Mouse (Mus musculus): Measurements from ENCODE around the gene A730071L15Rik.

Gene A730071L15Rik

DNA sequence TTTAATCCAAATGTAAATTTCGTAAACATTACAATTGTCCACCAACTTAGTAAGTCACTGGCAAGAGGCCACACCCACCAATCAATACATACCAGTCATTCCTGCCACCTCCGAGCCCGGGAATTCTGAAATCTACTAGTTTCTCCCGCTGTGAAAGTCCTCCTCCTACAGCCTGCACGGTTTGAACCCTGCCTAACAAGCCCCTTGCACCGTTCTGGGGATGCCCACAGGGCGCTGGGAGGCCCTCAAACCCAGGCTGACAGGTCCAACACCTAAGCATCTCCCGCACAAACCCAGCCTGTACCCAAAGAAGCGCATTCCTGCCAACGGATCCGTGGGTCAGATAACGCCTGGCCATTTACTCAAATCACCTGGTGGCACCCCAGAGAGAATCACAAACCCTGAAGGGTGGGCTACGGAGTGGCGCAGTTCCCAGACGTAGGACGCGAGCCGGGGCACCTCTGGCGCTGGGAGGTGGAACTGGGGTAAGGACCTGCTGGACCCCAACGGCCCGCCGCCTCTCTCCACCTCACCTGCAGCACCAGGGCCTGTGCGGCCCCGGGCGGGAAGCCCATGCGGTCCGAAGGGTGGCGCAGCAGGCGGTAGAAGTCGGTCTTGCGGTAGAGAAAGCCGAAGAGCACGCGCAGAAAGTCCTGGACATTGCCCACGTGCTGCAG lies at the start of gene A730071L15Rik:
A730071L15Rik (plus strand) TSS at position 620 of the 677 bp plus-strand sequence.
- no peak for DNase-seq

DNA sequence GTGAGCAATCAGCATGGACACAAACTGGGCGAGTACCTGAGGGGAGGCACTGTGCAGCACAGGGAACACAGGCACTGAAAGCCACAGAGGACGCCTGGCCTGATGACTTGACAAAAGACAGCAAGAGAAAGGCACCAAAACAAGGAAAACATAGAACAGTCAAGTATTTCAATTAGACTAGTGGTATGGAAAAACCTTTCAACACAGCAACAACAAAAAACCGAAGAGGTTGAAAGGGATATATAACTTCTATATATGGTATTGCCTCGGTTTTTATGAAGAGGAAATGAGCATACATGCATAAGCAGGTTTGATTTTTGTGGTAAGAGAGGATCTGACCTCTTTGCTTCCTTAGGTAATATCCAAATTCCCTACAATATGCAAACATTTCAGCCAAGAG lies 47.0 kb upstream of the A730071L15Rik start:
- no peak for DNase-seq

DNA sequence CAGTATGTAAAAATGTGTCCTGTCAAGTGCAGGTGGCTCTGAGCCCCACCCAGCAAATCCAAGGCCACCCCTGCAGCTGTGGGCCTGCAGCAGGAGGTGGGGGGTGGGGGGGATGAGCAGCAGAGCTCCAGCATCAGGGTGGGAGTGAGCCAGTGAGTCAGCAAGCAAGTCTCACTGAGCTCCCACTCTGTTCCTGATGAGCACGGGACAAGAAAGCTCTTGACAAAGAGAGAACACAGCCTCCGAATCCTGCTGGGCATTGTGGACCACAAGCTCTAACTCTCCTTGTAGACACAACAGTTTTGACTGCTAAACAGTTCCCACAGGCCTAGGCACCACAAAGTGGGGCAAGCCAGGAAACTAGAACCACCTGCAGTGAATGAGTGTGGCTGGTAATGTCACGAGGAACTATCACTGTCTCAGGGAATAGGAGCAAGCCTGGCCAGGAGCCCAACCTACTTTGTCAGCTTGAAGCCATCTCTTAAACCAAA lies 45.6 kb upstream of the A730071L15Rik start:
- DNase-seq: peak; percentile 85

DNA sequence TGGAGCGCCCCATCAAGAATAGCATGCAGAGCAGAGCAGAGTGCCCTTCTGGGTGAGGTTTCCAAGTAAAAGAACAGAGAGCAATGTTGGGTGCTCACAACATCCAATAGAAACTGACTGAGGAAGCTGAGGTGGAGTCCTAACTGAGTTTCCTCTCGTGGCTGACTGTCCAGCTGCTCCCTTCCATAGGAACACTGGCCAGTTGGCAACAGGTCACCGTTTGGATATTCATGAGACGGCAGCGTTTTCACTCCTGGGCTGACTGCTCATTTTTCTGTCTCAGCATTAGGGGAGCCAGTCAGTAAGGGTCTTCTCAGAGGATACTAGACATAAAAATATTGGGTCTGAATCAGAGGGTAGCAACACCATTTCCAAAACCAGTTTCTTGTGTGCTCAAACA lies 43.2 kb upstream of the A730071L15Rik start:
- DNase-seq: peak; percentile 94

DNA sequence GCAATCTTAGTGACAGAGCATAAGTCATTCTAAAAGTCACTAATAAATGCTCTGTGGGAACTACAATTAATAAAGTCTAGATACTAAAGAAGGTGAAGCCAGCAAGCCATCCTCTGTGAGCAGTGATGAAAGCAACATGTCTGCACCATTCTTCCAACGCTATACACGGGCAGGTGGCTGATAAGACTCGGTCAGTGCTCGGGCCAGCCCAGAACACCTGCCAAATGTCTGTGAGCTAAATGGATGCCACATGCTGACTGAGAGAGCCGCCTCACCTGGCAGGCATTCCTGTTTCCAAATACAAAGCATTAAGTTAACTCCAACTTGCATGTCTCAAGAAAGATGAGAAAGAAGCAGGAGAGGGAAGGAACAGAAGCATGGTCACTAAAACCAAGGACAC lies 42.7 kb upstream of the A730071L15Rik start:
- peak; percentile 92 for DNase-seq

DNA sequence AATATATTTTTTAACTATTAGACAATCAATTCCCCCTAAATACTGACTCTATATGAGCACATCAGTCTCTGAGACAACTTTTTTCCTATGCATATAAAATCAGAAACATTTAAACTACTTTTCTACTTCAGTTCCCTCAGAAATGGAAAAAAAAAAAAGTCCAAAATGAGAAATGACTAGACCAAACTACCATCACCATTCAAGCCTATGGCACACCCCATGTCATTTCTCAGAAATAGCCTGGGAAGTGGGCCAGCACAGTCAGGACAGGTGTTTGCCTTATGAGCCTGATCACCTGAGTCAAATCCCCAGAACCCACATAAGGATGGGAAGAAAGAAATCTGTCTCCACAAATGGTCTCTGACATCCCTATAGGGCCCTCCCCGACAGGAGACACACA lies 41.3 kb upstream of the A730071L15Rik start:
- DNase-seq: peak; percentile 64

DNA sequence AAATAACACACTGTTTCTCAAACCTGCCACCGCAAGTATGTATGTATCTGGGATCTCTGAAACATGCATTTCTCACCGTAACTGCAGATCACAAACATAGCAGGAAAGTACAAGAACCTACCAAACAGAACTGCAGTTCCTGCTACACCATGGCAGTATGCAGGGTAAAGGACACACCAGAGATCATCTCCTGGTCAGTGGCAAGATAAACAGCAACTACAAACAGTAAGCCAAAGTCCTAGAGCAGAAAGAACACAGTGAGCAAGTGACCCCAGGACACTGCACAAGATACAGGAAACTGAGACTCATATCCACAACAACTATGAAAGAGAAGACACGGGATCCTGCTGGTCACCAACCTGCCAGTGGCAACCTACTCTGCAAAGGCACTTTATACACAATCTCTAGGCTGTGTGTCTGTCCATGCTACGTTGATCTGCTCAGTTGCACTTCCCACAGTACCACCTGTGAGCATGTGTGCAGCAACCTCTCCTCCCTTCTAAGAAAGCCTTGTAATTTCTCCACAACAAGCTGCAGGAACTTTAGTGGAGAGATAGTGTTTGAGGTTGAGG lies 40.0 kb upstream of the A730071L15Rik start:
- DNase-seq: peak; percentile 87

DNA sequence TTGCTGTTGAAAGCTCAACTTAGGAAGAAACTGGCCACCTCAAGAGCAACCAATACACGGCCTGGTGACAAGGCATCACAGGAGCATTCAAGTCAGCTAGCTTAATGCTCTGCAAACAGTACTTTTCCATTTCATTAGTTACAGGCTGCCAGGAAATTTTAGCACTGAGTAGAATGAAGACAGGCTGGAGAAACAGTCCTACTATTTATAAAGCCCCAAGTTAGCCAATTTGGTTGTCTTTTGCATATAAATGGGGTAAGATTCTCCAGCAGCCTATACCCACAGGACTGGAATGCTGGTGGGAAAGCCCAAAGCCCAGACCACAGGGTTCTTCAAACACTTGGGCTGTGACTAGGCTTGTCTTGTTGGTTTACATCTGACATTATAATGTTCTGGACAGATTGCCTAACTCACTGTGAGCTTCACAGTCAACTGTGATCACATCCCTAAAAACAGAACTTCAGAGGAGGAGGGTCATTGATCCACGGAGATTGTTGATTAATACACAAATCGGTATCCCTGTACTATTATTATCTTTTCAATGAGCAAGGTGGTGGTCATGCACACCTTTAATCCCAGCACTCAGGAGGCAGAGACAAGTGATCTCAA lies 39.1 kb upstream of the A730071L15Rik start:
- peak; percentile 65 for DNase-seq

DNA sequence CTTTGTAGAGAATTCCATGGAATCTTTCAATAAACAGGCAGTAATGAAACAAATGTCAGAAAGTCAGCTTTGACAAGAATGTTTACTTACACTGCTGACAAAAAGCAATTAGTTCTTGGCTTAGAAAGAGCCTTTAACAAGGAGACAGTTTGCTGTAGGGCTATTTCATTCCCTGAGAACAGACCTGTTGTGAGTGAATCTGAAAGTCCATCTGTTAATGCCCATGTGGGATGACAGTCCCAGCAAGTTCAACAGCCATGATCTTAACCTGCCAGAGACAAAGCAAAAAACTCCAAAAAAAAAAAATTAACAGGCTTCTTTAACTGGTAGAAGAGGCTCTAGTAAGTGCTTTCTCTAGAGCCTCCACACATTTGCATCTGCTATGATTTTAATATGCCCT lies 38.3 kb upstream of the A730071L15Rik start:
- DNase-seq: no peak

DNA sequence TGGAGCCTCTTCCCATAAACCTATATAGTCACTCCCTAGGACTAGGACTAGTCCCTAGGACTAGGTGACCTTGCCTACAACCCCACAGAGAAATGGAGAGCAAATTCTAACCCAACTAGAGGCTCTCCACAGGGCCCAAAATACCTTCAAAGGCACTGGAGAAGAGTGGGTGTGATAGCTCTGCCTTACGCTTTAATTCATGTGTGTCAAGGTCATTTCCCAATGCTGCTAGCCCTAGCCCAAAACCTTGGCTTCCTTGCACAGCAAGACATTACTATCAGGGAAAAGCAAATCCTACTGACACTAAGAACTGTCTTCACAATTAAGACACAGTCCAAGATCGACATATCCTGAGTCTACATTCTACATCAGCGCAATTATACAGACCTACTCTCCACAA lies 36.8 kb upstream of the A730071L15Rik start:
- peak; percentile 21 for DNase-seq

DNA sequence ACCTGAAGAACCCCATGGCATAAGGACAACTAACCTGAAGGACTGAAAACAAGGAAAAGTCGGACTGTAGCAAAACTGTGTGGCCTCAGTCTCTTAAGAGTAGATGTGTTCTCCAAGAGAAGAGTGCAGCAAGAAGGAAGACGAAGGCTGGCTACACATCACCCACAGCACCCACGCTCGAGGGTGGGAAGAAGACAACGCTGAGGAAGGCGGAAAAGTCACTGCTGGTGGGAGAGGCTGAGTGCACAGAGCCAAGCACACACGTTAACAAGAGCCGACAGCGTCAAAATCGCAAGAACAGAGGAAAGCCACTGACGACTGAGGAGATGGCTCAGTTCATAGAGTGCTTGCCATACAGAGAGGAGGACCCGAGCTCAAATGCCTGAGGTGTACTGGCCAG lies 36.1 kb upstream of the A730071L15Rik start:
- DNase-seq: peak; percentile 62

DNA sequence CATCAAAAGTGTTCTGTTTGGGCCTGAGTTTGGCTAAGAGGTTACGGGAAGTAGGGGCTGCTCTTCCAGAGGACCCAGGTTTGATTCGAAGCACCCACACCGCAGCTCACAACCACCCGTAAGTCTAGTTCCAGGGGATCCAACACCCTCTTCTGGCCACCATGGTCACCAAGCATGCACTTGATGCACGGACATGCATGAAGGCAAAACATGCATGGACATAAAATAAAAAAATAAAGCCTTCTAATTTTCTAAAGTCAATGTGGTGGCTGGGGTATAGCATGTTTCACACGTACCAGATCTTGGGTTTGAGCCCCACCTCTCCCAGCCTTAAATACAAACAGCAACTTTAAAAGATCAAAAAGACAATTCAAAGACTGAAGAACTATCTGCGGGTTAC lies 35.0 kb upstream of the A730071L15Rik start:
- peak; percentile 61 for DNase-seq

DNA sequence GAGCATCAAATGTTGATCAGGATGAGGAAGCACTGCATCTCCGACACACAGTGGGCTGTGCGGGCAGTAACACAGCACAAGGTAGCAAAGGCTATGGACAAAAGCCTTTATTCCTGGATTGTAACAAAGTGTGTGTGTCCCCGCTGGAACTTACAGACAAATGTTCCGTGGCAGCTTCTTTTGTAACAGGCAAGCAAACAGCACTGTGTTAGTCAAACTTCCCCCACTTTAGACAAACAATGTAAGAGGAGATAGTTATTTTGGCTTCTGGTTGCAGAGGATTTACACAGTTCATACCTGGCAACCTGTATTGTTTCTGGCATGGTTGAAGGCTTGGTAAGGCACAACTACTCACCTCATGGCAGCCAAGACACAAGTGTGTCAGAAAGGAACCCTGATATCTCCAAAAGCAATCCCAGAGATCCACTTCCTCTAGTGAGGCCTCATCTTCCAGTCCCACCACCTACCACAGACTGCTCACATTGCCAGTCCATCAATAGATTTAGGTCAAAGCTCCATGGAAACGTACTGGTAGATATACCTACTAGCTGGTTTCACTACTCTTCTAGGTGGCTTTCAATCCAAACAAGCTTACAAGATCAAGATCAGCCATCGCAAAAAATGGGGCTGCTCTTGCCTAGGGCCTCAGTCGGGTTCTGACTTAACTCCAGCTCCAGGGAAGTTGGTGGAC lies 34.3 kb upstream of the A730071L15Rik start:
- DNase-seq: peak; percentile 79

DNA sequence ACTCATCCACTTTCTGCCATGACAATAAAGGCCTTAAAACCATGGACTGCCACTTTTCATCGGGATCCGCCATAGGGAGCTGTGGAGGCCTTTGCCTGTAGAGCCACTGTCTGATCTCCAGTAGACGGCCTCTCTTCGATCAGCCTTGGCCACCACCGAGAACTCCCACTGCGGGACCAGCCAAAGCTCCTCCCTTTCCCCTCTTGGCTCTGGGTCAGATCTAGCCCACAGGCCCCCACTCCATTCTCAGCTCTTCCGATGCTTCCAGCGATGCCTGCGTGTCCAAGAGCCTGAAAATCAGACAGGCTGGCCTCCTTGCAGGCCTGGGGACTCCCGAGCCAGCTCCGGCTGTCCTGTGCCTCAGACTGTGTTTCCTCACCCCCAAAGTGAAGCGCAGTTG lies 33.5 kb upstream of the A730071L15Rik start:
- DNase-seq: peak; percentile 86

DNA sequence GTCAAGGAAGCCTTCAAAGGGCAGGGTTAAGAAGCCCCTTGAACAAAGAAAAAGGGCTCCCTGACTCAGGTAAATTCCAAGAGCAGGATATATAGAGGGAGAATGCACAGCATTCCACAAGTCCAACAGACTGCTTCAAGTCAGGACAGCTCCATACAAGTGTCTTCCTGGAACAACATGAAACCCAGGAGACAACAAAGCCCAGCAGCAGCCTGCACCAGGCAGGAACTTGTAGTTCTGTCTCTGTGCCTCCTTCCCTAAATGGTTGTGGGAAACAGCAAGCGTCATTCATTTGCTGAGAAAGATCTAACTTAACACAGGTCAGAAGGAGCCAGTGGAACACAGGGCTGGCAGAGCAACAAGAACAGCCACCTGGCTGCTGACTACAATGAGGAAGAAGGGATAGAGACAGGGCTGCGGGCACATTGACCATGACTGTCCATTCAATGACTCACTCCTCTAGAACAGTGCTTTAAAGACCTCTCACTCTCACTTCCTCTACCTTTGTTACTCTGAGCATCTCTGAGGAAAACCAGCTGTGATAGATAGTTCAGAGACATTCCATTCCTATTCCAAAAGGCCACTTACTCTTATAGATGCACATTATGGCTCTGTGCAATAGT lies 30.7 kb upstream of the A730071L15Rik start:
- DNase-seq: peak; percentile 74

DNA sequence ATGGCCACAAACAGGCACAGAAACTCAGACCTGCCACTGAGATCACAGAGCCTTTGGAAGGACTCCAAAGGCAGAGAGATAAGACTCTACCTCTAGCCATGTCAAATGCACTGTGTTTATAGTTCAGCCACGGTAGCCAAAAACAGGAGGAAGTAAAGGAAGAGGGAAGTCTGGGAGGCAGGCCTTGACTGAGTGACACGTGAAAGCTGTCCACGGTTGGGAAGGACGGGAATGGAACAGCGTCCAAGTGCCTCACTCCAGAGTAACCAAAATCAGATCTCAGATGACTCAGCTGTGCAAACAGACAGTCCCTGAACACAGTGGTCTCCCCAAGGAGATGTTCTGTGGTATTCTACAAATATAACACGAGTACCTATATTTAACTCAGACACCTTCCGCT lies 25.1 kb upstream of the A730071L15Rik start:
- peak; percentile 96 for DNase-seq

DNA sequence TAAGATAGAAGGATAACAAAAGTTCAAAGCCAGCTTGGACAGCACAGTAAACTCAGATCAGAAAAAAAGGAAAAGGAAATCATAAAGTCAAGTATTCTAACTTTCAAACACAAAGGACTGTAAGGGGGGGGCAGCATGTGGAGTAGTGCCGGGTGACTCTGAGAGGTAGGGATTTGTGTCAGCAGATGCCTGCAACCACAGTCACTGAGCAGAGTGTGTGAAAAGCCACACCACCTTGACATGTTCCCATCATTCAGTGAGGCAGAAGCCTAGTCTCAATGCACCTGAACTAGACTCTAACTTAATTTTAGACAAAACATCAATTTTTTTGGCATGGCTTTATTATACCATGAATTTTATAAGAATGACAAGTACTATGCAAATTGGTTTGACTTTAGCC lies 24.3 kb upstream of the A730071L15Rik start:
- no peak for DNase-seq

DNA sequence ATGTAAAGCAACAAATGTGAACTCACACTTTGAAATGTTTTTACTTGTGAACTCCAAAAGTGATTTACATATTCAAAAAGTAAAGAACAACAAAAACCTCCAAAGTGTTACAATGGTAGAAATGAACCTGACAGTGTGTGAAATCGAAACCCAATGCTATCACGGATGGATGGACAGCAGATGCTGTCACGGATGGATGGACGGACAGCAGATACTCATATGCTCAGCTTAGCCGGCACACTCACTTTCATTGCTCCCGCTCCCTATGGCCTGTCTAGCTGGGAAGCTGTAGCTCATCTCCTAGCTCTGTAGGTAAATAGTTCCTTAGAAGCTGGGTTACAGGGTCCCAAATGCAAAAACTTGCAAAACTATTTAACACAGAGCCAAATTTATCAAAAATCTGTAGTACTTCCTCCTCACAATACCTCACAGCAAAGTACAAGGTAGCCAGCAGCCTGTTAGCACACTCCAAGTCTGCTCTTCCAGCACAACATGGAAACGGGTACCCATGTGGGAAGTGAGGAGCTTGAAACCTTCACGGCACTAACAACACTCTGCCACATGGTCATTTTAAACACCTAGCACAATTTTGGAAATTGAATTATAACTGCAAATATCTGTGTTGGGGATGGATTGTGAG lies 21.9 kb upstream of the A730071L15Rik start:
- DNase-seq: no peak

DNA sequence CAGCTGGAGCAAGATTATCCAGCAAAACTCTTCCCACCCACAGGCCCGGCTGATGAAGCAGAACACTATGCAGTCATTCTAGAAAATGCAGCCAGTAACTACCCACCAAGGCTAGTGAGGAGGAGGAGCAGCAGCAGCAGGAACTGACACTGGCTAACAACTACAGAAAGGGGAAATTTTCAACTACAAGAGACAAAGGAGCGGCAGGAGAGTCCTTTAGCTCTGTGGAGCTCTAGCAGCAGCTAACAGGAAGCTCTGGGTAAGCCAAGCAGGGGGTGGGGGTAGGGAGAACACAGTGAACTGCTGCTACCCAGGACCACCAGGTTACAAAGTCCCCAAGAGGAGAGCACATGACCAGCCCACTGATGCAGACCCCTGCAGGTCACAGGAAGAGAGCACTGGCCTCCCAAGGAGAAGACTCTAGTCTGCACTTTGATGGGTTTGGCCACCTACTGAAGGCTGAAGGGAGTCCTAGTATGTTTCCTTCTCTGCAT lies 21.1 kb upstream of the A730071L15Rik start:
- DNase-seq: no peak

DNA sequence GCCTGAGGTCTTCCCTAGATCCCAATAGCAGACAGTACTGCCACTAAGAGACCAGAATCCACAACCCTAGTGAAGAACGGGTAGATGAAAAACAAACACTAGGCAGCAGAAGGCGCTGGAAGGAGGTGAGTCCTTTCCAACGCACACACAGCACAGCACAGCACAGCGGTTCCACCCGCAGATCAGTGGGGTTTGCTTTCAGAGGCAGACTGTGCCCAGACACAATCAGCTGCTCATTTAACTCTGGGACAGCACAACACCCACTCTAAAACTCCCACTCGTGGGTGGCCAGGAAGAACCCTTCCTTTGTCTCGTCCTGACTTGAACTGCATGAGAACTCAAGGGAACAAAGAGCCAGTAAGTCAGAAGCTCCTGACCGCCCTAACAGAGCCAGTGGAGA lies 20.6 kb upstream of the A730071L15Rik start:
- no peak for DNase-seq

DNA sequence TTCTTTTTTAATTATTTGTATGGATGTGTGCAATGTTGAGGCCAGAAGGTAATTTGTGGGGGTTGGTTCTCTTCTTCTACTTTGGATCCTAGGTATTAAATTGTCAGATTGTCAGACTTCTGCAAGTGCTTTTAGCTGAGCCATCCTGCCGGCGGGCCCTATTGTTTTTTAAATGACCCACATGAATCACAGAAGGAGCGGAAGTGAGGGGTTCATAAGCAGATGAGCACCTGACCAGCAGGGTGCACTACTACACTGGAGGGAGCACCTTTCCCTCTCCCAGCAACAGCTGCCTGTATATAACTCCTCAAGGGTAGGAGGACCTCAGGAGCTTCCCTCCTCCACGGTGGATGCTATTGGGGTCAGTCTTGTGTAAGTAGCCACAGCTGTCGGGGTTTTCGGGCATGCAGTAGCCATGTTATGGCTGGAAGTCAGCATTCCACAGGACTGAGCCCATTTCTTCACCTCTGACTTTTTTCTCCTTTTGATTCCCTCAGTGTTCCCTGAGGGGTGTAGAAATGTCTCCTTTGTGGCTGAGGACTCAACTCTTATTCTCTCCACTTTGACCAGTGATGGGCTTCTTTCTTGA lies 18.9 kb upstream of the A730071L15Rik start:
- DNase-seq: no peak

DNA sequence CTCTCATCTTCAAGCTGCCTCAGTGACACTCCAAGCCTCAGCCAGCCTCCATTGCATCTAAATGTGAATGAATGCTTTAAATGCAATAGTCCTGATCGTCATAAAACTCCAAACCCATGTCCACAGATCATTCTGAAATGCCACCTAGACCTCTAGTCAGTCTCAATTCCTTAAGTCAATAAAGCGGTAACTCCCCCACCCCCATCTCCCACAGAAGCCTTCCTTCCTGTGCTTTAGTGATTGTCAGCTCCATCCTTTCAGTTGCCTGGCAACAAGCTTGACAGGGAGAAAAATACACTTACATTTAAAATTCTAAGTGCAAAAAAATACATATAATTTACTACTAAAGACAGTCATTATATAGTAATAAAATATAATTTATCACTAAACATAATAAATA lies 16.6 kb upstream of the A730071L15Rik start:
- no peak for DNase-seq

All from heart, adult 11 months (tissue).